Mouse (Mus musculus) ES-Bruce4 (cell line): ENCODE data around the gene Rhot1.

Experiments used
- CTCF ChIP-seq: IDR thresholded peaks from one replicate; pipeline ENCODE4 v1.8.1; 2011; ENCODE audit warnings: low read depth, low read length
- POLR2A ChIP-seq: IDR thresholded peaks from one replicate; pipeline ENCODE4 v1.8.1; 2011; ENCODE audit warnings: low read length; ENCODE audit not compliant: insufficient read depth

- TF ChIP-seq CTCF = no peak
- no peak for TF ChIP-seq POLR2A
Observed at GRCm38 (mm10) chr11:80164224-80164623, 44.6 kb upstream of the Rhot1 start.
